Mouse (Mus musculus) liver, embryonic 14.5 days (tissue): ENCODE measurements around the gene Xpnpep1.

Experiments
- CTCF ChIP-seq: IDR thresholded peaks from 2 replicates; pipeline ENCODE4 v1.5.1; 2016; ENCODE audit warnings: antibody characterized with exemption, low read depth, control low read depth
- EP300 ChIP-seq: IDR thresholded peaks from 2 replicates; pipeline ENCODE4 v1.6.1; 2016; ENCODE audit warnings: antibody characterized with exemption, low read depth

DNA sequence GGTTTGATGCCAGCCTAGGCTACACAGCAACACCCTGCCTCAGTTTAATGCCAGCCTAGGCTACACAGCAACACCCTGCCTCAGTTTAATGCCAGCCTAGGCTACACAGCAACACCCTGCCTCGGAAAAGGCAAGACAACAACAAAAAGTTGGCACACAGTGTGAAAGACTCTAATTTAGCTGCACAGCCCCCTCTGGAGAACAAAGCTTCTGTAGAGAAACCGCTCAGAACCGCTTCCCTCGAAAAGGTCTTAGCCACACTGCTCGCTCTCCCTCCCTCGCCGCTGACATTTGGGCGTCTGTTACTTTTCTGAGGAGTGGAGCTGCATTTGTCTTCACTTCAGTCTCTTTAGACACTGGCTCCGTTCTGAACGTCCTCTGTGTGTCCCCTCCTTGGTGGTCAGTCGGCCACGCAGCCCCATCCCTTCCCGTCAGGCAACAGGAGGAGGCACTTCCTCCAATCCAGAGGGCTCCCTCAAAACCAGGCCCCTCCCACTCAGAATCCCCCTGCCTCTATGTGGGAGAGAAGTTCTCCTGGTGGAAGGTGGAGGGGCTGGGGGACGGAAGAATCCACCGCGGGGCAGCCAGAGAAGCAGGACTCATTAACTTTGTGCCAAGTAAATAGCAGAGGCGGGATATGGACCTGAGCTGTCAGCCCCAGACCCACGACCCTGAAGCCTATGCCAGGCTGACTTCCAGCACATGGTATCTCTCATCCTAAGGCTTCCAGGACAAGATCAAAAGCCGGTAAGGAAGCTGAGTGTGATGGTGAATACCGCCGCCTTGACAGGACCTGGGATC is 24.9 kb downstream of the Xpnpep1 start:
- no peak for TF ChIP-seq CTCF
- TF ChIP-seq EP300, result no peak
